Mouse (Mus musculus): ENCODE measurements around the gene Usp50.

DNA sequence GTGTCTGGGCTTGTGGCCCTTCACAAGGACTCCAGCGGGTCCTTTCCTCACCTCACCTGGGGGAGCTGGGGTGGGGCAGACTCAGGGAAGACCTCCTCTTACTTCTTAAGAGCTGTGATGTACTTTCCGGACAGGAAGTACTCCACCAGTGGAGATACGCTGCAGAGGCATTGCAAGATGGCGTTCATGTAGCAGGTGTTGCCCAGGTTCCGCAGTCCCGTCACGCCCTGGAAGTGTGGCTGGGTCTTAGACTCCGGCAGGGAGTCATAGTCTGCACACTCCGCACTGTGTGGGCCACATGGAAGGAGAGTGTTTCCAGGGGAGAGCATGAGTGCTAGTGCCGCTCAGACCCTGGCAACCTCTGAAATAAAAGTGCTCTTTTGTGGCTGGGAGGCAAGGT, 3.0 kb downstream of the Usp50 start:
- no peak for TF ChIP-seq POLR2A (IDR thresholded peaks at IDR 0.05; ENCODE audit: borderline replicate concordance, insufficient read depth, low read length)
- TF ChIP-seq CTCF (IDR thresholded peaks at IDR 0.05; ENCODE audit: borderline replicate concordance, insufficient read depth, low read depth, low read length) = no peak
